Mouse (Mus musculus): ENCODE measurements at regions not wholly inside any gene's neighbourhood (a gene's known extent, or its start where the extent isn't known, plus 50 kb on each side); places are given as distances from the start of the nearest gene placed in this dataset.

DNA sequence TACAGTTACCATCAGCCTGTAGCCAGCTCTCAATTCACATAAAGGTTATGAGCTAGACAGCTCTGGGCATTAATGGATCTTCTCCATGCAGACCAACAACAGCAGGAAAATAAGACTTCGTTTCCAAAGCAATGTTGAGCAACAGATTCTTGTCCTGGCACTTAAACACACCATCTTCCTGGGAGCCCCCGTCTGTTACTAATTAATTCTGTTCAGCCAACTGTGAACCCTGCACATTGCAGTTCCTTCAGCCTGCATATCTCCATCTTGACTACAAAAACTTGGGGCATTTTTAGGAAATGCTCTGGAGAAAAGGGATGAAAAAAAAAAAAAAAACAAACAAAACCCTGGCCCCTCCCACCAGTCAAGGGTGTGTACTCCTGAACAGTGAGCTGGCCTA is 131.2 kb downstream of the Gpat3 start:
- DNase-seq, result no peak

DNA sequence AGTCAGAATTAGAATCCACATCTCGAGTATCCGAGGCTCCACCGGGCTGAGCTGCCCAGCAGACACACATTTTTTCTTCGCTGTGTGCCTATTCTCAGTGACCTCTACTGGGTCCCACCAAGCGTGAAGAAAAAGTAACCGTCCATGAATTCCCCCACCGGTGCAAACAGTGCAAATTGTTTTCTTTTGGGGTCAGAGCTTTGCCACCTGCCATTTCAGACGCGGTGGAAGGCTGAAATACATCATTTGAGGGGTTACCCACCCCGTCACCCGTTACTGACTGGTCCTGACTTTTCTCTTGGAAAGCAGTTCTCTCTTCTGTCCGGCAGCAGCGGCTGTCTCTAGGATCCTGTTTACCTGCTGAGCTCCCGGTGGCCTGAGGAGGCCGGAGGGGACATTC is 105.7 kb downstream of the Gpat3 start:
- DNase-seq, result no peak
